Mouse (Mus musculus) gastrocnemius, postnatal 10 days (tissue): ENCODE results near the gene Orm2. TPM values are rescaled to one million over a fixed set of nuclear protein-coding genes. Genes with fewer than 3 reads are reported as not detected.

Source experiments
- DNase-seq: peaks from one replicate; pipeline ENCODE4 v3.0.0; 2021; ENCODE audit warnings: mixed read lengths
- total RNA-seq, 2 experiments: library from RNA; stranded (reverse); gene quantifications; 2 replicates each; pipeline ENCODE4 v1.2.3; 2021

Gene Orm2
- total RNA-seq, 2 experiments from 2014 or later, result 0.47 TPM; not detected in 1

DNA sequence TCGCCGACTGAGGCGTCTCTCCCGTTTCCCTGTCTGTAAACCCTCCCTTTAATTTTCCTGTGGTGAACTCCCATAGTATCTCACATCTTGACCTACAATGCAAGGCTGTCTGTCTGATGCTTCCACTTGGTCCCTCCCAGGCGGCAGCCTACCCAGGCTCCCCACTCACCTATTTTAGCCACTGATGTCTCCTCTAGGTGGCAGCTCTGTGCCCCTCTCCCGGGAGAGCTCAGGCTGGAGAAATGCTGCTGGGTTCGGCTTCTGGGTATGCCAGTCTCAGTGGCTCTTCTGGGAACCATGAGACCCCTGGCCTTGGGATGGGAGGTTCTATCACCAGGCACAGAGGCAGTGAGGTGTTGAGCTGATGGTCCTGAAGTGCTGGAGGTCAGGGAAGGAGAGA is 15.2 kb downstream of the Orm2 start:
- no peak for DNase-seq

GRCm38 (mm10) chr4:63382676-63383369 is 20.6 kb downstream of the Orm2 start:
- no peak for DNase-seq

DNA sequence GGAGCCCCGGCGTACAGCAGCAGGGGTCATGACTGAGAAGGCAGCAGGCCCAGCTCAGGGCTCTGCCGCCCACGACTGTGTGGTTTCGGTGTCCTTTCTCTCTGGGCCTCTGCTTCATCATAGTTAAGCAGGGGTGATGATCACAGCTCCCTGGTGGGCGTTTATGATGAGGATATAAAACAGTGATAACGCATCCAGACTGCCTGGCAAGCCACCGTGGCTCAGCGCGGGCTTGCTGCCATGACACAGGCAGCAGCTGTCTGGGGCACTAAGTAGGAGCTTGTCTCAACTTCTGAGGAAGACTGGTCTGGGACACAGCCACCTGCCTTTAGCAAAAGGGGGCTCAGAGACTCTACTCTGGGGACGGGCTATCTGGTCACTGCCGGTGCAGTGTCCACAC is 21.2 kb downstream of the Orm2 start:
- DNase-seq, result no peak

DNA sequence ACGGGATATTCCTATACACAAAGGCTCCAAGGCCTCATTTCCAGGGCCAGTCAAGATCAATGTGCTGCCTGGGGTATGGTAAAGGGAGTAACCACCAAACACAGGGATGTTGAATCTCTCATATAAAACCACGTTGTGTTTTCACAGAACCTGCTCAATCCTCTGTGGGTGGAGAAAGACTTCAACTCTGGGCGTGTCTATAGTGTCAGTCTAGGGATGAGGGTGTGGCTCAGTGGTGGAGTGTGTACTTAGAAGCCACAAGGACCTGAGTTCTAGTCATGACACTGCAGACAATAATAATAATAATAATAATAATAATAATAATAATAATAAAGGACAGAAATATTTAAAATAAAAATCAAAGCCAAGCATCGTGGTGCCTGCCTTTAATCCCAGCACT is 22.0 kb downstream of the Orm2 start:
- no peak for DNase-seq

DNA sequence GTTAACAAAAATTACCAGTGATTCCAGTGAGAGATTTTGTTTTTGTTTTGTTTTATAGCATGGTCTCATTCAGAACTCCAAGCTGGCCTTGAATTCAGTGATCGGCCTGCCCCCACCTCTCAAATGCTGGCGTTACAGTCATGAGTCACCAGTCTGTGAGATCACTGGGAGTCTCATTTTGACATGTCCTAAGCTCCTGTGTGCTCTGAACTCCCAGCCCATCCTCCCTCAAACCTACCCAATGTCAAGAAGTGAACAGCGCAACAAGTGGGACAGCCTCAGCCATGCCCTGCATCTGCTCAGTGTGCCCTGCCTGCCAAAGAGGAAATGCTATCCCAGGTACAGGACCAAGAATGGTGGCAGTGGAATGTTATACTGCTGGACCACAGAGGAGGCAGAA is 23.0 kb downstream of the Orm2 start:
- no peak for DNase-seq

DNA sequence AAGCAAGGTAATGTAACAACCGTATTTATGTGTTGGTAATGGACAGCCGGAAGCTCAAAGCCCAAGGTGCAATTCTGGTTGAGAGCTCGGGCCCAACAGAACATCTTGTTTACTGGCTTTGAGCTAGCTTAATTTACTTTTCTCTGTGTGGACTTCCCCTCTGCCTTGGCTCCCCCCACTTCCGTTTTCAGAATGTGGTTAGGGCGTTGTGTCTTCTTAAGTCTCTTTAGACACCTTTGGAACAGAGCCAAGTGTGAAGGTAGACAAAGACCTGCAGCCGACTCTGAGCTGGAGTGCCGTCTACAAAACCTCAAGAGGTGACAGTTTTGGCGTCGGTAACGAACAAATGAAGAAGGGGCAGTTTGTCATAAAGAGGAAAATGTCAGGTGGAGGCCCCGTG is 23.5 kb downstream of the Orm2 start:
- no peak for DNase-seq

DNA sequence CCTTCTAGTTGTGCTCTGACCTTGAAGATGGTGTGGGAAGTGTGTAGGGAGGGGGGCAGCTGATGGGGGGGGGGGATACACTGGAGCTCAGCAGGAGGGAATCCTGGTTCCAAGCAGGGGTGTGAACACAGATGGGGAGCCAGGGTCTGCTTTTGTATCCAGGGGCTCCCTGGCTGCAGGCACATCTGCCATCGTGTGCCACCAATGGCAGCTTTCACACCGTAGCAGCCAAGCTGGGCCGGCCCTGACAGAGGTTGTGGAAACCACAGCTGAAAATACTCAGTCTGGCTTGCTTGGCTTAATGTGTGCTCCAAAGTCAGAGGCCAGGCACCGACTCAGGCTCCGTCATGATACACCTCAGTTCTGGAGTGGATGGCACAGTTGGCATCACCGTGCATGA is 25.8 kb downstream of the Orm2 start:
- DNase-seq, result no peak

- no peak for DNase-seq
Measured at GRCm38 (mm10) chr4:63389121-63389886, 27.1 kb downstream of the Orm2 start.

DNA sequence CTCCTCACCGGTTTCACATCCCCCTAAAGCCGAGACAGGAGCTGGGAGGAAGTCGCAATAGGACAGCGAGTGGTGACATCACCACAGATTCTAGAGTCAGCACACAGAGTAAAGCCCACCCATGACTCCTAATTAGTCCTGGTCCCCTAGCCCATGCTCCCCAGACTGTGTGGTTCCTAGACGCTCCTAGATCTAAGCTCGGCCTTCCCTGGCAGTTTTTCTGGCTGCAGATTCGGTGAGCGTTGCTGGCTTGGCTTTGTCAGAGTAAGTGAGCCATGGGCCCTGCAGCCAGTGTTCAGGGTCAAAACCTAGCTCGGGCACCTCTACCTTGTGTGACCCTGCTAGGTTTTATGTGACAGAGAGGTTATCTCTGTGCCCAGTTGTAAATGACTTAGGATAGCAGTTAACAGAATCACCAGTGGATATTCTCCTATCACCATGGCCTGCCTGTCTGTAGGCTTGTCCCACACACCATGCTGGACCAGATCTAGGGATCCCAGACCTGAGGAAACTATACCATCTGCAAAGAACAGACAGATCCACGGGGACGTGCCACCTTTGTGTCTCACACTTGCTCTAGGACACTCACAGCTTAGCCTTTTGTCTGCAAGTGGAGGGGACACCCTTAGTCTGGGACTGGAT is 27.8 kb downstream of the Orm2 start:
- DNase-seq, result no peak

GRCm38 (mm10) chr4:63391322-63391721 is 29.1 kb downstream of the Orm2 start:
- DNase-seq, result no peak

DNA sequence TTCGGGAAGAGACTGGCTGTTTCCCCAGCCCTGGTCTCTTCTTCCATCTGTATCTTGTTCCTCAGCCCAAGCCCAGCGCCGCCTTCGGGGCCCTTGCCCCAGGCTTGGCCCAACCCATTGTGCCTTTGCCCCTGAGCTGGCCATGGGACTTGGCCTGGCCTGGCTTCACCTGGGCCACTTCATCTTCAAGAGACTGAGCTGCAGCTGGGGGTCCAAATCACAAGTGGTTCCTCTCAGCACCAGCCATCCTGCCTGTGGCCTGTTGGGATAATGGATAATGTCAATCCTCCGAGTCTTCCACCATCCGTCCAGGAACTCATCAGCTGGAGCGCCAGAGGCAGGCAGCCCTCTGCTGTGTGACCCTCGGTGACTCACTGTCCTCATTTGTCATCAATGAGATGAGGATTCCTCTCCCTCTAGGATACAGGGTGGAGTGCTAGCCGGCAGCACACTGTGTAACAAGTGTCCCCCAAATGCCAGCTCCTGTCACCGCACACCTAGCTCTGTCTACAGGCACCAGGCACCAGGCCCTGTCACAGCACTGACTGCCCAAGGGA is 35.8 kb downstream of the Orm2 start:
- no peak for DNase-seq

DNA sequence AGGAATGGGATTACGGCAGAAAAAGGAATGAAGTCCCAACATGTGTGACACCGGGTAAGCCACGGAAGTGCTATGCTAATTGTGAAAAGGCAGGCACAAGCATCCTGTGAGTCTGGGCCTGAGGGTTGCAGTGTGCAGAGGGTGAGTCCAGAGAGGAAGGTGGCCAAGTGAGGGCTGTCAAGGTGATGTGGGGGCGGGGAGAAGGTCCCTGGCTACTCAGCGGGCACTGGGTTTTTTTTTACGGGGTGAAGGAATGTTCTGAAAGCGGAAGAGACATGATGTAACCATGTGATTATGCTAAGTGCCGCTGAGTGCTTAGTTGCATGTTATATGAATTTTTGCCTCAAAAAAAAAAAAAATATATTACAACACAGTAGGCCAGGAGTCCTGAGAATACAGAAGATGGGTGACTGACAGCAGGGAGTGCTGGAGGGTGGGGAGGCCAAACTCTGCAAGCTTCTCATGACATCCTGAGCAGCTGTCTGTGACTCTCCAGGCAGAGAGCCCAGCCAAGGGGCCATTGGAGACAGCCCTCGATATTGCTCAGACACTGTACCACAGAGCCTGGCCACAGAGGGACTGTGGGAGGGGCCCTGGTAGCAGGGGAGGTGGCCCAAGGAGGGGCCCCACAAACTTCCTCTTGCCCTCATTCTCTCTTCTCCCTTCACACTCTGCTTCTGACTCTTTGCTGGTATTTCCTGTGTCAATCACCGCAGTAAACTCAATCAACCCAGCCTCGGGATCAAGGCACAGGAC is 36.8 kb downstream of the Orm2 start:
- DNase-seq, result peak; percentile 54

- no peak for DNase-seq
Measured at GRCm38 (mm10) chr4:63399691-63400270, 37.5 kb downstream of the Orm2 start.

DNA sequence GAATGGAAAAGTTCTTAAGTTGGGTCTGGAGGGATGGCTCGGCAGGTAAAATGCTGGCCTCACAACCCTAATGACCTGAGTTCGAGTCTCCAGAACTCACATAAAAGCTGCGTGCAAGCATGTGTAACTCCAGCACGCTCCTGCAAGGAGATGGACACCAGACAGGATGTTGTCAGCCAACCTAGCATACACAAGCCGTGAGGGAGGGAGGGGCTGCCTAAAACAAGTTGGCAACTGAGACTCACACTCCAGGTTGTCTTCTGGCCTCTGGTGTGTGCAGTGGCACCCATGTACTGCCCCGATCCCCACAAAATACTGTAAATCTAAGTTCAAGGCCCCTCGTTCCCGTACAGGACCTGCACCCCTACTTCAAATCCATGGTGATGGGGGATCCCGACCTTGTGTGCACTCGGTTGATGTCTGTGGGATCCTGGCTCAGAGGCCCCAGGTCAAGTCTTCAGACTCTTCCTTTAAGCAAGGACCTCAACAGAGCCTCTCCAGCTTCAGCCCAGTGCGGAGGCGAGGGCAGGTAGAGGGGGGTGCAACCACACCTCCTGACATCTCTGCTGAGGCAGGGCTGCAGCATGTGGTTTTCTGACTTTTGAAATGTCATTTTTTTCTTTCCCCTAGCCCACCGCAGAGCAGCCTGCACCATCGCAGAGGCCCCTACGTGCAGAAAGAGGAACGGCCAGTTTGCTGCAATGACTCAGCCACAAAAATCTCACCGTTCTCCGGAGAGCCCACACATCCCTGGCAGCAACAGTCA is 38.5 kb downstream of the Orm2 start:
- DNase-seq, result no peak

DNA sequence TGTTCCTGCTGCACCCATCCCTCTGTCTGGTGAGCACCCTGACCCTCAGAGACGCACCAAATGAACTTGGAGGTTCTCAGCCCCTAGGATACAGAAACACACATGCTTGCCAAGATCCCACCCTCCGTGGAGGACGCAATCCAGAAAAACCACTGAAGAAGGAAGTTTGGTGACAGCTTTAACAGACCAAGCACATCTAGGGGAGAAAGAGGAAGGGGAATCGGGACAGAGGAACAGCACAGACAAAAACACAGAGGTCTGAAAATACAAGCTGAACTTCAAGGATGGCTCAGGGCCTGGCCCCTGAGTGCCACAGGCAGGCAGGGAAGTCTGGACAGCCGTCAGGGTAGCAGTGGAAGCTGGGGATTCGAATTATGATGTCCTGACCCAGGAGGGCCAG is 39.4 kb downstream of the Orm2 start:
- DNase-seq, result no peak

- DNase-seq, result no peak
Measured at GRCm38 (mm10) chr4:63402056-63402455, 39.8 kb downstream of the Orm2 start.

- DNase-seq, result no peak
Measured at GRCm38 (mm10) chr4:63402558-63402957, 40.3 kb downstream of the Orm2 start.

- DNase-seq, result peak; percentile 95
Measured at GRCm38 (mm10) chr4:63403040-63403959, 41.1 kb downstream of the Orm2 start, which contains the start of gene Akna. Gene Akna (minus strand): TSS chr4:63403354.

- no peak for DNase-seq
Measured at GRCm38 (mm10) chr4:63404205-63404604, 42.0 kb downstream of the Orm2 start.

- DNase-seq, result no peak
Measured at GRCm38 (mm10) chr4:63405051-63405450, 42.8 kb downstream of the Orm2 start.
